Mouse (Mus musculus) limb, embryonic 13.5 days (tissue): ENCODE measurements around the gene Rab14. TPM values are rescaled to one million over a fixed set of nuclear protein-coding genes. Genes with fewer than 3 reads are reported as not detected.

ENCODE experiments used
- ATAC-seq: fragments of 200-750 bp; cut with Nextera tagmentation; 2 replicates; pipeline ENCODE4 v1.8.0; 2017; ENCODE audit warnings: low read depth, moderate number of reproducible peaks, moderate TSS enrichment; ENCODE audit not compliant: low FRiP score
- H3K27ac ChIP-seq: fragments of 300-500 bp; sonication (generic); 2 replicates; pipeline ENCODE4 v1.5.1; 2015; ENCODE audit warnings: inconsistent platforms, mild to moderate bottlenecking, moderate library complexity
- H3K27me3 ChIP-seq: fragments of 300-500 bp; sonication (generic); 2 replicates; pipeline ENCODE4 v1.6.1; 2015; ENCODE audit warnings: mild to moderate bottlenecking, inconsistent platforms
- H3K36me3 ChIP-seq: fragments of 300-500 bp; sonication (generic); 2 replicates; pipeline ENCODE4 v1.6.1; 2015; ENCODE audit warnings: inconsistent platforms, mild to moderate bottlenecking, moderate library complexity
- H3K4me1 ChIP-seq: fragments of 300-500 bp; sonication (generic); 2 replicates; pipeline ENCODE4 v1.6.1; 2015; ENCODE audit warnings: inconsistent platforms
- H3K4me2 ChIP-seq: fragments of 300-500 bp; sonication (generic); replicated peaks from 2 replicates; pipeline ENCODE4 v1.6.1; 2015; ENCODE audit warnings: inconsistent platforms, mild to moderate bottlenecking, moderate library complexity
- H3K4me3 ChIP-seq: fragments of 300-500 bp; sonication (generic); 2 replicates; pipeline ENCODE4 v1.5.1; 2015; ENCODE audit warnings: moderate library complexity, mild to moderate bottlenecking, inconsistent platforms
- H3K9ac ChIP-seq: fragments of 300-500 bp; sonication (generic); 2 replicates; pipeline ENCODE4 v1.6.1; 2015; ENCODE audit warnings: mild to moderate bottlenecking, inconsistent platforms
- H3K9me3 ChIP-seq: fragments of 300-500 bp; sonication (generic); 2 replicates; pipeline ENCODE4 v1.6.1; 2016; ENCODE audit warnings: inconsistent platforms
- WGBS: fragments of 180-500 bp; shearing (Covaris S2); methylation state at CpG from one replicate; pipeline ENCODE4 v1.1.7; 2015; 5-methylcytosine and 5-hydroxymethylcytosine counted together
- polyA plus RNA-seq: library from polyadenylated mRNA; unstranded; fragments of >200 nt; fragmentation: Nextera tagmentation; extraction: Ambion mirVana; gene quantifications from 2 replicates; pipeline ENCODE4 v1.2.1, GENCODE M21; 2015

Gene Rab14
- polyA plus RNA-seq, 1 experiment from 2014 or later = 353 TPM

DNA sequence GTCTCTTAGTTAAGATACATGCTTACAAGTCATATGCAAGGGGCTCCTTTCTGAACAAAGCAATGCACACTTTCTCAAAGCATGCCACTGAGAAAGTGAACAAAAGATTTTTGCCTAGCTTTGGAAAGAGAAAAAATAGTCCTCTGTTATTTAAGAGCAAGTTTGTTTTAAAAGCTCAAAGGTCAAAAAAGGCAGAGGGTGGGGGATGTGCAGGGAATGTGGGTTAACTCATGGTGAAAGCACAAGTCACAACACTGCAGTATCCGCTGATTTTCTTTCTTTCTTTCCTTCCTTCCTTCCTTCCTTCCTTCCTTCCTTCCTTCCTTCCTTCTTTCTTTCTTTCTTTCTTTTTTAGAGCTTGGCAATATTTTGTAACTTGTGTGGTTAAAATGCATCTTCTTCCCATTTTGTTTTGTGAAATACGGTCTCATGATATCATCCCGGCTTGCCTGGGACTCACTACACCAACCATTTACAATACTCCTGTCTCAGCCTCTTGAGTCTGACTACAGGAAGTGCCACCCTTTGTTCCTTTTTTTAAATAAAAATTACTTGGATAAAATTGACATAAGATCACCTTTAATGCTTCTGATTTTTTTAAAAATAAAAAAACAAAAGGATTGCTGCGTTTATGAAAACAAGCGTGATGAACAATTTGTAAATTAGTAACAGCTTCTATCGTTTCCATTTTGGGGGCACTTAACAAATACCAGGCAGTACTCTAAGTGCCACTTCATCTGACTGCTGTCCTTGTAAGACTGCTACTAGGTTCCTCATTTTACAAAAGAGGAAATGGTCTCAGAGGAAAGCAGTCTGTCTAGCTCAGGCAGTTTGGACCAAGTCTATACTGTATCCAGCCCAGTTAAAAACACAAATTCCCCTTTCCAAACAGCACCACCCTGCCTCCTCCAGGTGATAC, 5.0 kb downstream of the Rab14 start:
- Histone ChIP-seq H3K4me3 (no peak overlapping the region), H3K27me3 (no peaks in the 10 kb centered on the region), H3K27ac (no peak overlapping the region), H3K4me1 (peaks cover 19% of the 10 kb centered on the region), H3K9me3 (no peaks in the 10 kb centered on the region), H3K9ac (no peak overlapping the region), H3K36me3 (peaks cover 11% of the 10 kb centered on the region; the same call in 1 of the 2 replicates), H3K4me2 (no peak overlapping the region)
- WGBS = 83% methylated on average over 6 of the region's 6 CpGs
- no peak for ATAC-seq

DNA sequence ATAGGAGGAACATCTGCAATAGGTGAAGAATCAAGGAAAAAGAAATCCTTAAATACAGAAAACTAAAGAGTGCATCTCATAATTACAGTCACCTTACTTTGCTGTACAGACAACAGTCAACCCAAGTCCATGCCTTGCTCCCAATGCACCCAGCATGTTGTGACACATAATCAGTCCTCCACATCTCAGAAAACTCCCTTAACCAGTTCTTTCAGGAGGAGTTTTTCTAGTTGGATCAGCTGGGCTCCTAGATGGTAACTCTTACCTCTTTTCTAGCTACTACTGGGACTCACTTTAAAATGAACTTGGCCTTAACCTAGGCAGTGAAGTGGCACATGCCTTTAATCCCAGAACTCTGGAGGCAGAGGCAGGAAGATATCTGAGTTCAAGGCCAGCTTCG, 6.9 kb downstream of the Rab14 start:
- H3K4me3 ChIP-seq = no peak overlapping the region
- H3K27me3 ChIP-seq = no peaks in the 10 kb centered on the region
- peaks cover 27% of the 10 kb centered on the region for H3K36me3 ChIP-seq
- WGBS = 94% methylated on average over 1 of the region's 1 CpGs
- no peak overlapping the region for H3K4me2 ChIP-seq
- ATAC-seq = no peak
- H3K9ac ChIP-seq = no peak overlapping the region
- peaks cover 11% of the 10 kb centered on the region for H3K4me1 ChIP-seq
- no peak overlapping the region for H3K27ac ChIP-seq
- H3K9me3 ChIP-seq = no peaks in the 10 kb centered on the region

DNA sequence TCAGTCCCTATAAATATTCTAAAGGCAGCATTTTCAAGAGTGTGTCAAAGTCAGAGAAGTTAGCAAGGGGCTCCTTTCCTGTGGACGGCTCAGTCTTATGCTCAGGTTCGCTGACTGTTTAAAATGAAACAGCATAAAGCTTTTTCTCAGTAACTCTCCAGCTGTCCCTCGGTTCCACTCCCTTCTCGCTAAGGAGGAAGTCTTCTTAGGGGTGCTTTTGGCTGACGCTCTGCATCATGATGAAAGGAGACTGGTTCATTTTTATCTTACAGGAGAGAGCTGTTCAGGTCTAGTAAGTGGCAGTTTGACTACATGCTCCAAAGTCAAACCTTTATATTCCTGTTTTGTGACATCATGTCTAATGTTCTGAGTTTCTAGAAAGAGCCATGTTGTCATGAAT, 12.0 kb downstream of the Rab14 start:
- H3K4me2 ChIP-seq = no peak overlapping the region
- H3K27ac ChIP-seq = no peak overlapping the region
- ATAC-seq = no peak
- no peaks in the 10 kb centered on the region for H3K27me3 ChIP-seq
- H3K9ac ChIP-seq = no peak overlapping the region
- H3K4me3 ChIP-seq = no peak overlapping the region
- peaks cover 52% of the 10 kb centered on the region for H3K36me3 ChIP-seq
- WGBS = 85% methylated on average over 5 of the region's 5 CpGs
- H3K4me1 ChIP-seq = 0 out of 2 replicates have a peak, but pooled peaks cover under 1% of the 10 kb centered on the region
- no peaks in the 10 kb centered on the region for H3K9me3 ChIP-seq

DNA sequence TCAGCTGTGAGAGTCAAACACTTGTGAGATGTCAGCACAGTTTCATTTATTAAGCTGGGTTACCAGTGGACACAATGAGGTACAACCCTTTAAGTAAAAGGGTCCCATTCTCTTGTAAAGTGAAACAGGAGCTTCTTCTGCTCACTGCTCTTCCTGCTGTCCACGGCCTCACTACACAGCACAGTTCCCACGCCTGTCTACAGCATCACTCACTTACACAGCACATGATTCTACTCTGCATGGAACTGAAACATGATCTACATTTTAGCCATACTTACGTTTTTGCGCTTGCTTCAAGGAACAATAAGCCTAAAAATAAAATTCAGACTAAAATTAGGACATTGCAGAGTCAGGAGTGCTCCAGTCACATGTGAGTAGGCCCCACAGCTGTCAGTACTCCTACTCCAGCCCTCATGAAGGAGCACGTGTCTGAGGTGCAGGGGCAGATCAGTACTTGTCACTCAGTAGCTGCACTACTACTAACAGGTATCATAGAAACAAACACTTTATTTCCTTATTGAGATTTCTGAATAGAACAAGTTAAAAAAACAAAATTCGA, 17.7 kb downstream of the Rab14 start:
- Histone ChIP-seq H3K9ac (no peak overlapping the region), H3K4me2 (no peak overlapping the region), H3K4me3 (no peak overlapping the region), H3K27me3 (no peaks in the 10 kb centered on the region), H3K4me1 (no peaks in the 10 kb centered on the region), H3K27ac (no peak overlapping the region), H3K36me3 (peaks cover 68% of the 10 kb centered on the region), H3K9me3 (no peaks in the 10 kb centered on the region)
- ATAC-seq = peak; percentile 80
- 79% methylated on average over 6 of the region's 6 CpGs for WGBS

DNA sequence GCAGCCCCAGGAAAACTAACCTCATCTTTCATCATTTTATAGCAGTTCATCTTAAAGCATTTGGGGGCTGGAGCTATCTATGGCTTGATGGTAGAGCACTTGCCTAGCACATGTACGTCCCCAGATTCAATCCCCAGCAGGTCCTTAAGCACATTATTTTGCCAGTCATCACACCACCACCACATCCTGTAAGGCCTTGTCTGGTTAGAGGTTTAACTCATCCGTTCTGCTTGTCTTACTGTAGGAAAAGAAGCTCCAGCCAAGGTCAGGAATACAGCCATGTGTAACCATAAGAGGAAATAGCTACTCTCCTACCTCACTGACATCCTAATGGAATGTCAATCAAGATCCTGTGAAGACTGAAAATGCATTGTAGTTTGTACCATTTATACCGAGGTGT, 22.8 kb downstream of the Rab14 start:
- Histone ChIP-seq H3K4me2 (no peak overlapping the region), H3K27me3 (no peaks in the 10 kb centered on the region), H3K27ac (no peak overlapping the region), H3K4me3 (no peak overlapping the region), H3K36me3 (peaks cover 84% of the 10 kb centered on the region), H3K9me3 (no peaks in the 10 kb centered on the region), H3K4me1 (peaks cover 5% of the 10 kb centered on the region; the same call in 1 of the 2 replicates), H3K9ac (no peak overlapping the region)
- ATAC-seq = no peak
- WGBS = 86% methylated on average over 3 of the region's 3 CpGs

DNA sequence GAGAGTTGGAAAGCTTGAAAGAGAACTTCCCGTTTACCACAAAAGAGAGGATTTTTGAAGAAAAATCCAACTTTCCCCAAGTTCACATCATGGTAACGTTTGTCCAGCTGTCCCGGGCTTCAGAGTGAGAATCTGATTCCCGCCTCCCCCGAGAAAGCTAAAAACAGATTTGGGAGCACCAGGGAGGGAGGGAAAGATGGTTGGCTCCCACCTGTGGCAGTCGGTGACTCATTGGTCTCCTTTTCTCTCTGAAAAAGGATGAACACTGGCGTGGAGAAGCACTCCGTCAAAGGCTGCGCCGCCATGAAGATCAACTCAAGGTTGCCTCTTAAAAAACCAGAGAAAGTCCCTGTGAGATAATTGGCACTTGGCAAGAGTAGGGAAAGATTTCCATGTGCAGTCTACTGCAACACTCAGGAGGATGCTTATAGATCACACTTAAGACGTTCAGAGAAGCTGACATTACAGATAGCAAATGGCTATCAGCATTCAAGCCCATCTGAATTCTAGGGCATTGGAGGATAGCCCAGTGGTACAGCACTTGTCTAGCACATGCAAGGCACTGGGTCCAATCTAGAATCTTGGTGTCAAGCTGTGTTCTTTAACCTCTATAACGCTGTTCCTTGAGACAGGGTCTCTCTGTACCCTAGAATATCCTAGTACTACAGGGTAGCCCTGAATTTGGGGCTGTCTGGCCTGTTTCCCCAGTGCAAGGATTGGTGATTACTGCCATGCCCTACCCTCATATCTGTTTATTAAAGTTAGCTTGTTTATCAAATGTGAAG, 25.4 kb downstream of the Rab14 start:
- H3K27ac ChIP-seq = no peak overlapping the region
- no peak overlapping the region for H3K4me3 ChIP-seq
- no peak overlapping the region for H3K4me2 ChIP-seq
- no peak for ATAC-seq
- no peak overlapping the region for H3K9ac ChIP-seq
- H3K9me3 ChIP-seq = no peaks in the 10 kb centered on the region
- H3K36me3 ChIP-seq = peaks cover 88% of the 10 kb centered on the region
- WGBS = 93% methylated on average over 12 of the region's 12 CpGs
- H3K27me3 ChIP-seq = no peaks in the 10 kb centered on the region
- peaks cover 5% of the 10 kb centered on the region; the same call in 1 of the 2 replicates for H3K4me1 ChIP-seq

DNA sequence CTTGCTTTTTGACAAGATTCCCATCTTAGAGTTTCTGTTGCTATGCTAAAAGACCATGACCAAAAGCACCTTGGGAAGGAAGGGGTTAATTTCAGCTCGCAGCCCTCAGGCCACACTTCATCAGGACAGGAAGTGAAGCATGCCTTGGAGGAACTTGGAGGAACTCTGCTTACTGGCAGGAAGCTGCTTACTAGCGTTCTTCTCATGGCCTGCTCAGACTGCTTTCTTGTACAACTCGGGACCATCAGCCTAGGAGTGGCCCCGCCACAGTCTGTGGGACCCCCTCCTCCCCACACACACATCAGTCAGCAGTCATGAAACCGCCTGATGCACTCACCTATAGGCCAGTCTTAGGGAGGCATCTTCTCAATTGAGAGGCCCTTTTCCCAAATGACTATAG, 26.8 kb downstream of the Rab14 start:
- peaks cover 92% of the 10 kb centered on the region for H3K36me3 ChIP-seq
- H3K4me1 ChIP-seq = peaks cover 5% of the 10 kb centered on the region; the same call in 1 of the 2 replicates
- no peak overlapping the region for H3K4me3 ChIP-seq
- H3K4me2 ChIP-seq = no peak overlapping the region
- WGBS = 31% methylated on average over 5 of the region's 5 CpGs
- no peak for ATAC-seq
- no peak overlapping the region for H3K9ac ChIP-seq
- peak overlapping the region; percentile 22; the same call in 1 of the 2 replicates for H3K27ac ChIP-seq
- H3K9me3 ChIP-seq = no peaks in the 10 kb centered on the region
- H3K27me3 ChIP-seq = no peaks in the 10 kb centered on the region

DNA sequence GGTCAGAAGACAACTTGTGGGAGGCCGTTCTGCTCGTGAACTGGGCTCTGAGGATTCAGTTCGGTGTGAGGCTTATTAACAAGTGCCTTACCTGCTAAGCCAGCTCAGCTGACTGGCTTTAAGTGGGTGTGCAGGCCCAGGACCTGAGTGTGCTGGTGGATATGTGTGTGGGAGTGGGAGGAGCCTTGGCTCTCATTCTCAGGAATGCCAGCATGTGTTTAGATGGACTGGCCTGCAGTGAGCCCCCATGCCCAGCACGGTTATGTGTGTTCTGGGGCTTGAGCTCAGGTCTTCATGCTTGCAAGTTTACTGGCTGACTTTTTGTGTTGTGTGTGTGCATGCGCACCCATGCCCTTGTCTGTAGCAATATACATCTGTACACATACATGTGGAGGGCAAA, 27.3 kb downstream of the Rab14 start:
- Histone ChIP-seq H3K4me3 (no peak overlapping the region), H3K27me3 (no peaks in the 10 kb centered on the region), H3K9ac (no peak overlapping the region), H3K36me3 (peaks cover 94% of the 10 kb centered on the region), H3K4me2 (no peak overlapping the region), H3K4me1 (peaks cover 5% of the 10 kb centered on the region; the same call in 1 of the 2 replicates), H3K27ac (no peak overlapping the region), H3K9me3 (no peaks in the 10 kb centered on the region)
- WGBS = 90% methylated on average over 5 of the region's 5 CpGs
- no peak for ATAC-seq

DNA sequence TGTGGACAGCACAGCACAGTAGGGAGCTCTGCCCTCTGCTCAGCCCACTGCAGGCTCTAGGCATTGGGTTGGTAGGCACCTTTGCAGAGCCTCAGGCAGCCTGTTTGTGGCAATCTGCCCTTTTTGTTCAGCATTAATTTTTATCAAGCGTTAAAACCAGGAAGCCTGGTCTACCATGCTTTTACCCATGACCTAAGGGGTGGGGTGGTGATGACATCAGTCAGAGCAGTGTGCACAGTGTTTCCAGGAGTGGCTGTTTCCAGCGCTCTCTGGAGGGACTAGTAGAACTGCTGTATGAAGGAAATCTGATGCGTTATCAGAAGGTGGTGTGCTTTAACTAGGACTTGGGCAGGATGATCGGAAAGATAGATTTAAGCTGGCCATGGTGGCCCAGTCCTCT, 28.7 kb downstream of the Rab14 start:
- Histone ChIP-seq H3K27me3 (no peaks in the 10 kb centered on the region), H3K4me2 (no peak overlapping the region), H3K27ac (no peak overlapping the region), H3K36me3 (peaks cover 95% of the 10 kb centered on the region), H3K9ac (no peak overlapping the region), H3K4me3 (no peak overlapping the region), H3K4me1 (peaks cover 5% of the 10 kb centered on the region; the same call in 1 of the 2 replicates), H3K9me3 (no peaks in the 10 kb centered on the region)
- 89% methylated on average over 4 of the region's 4 CpGs for WGBS
- ATAC-seq = no peak

DNA sequence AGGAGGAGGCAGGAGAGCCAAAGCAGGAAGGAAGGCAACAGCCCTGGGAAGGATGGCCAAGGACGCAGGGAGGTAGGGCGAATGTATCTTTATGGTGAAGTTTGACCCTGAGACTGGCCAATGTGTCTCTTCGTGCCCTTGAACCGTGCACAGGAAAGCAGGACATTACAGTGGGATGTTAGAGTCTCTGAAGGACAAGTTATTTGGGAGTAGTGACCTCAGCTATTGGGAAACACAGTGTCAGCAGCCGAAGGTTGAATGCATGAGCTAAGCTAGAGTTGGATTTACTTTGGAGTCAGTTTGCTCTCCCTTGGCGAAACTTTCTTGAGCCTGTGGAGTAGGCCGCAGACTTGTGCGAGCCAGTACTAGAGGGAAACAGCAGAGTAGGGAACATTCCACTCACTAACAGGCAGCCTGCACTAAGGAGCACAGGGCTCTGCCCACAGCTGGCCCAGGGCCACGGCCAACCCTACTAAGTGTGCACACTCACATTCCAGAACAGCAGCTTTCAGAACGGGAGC, 29.5 kb downstream of the Rab14 start:
- Histone ChIP-seq H3K4me1 (peaks cover 5% of the 10 kb centered on the region; the same call in 1 of the 2 replicates), H3K4me2 (no peak overlapping the region), H3K9ac (no peak overlapping the region), H3K36me3 (peaks cover 93% of the 10 kb centered on the region), H3K27me3 (no peaks in the 10 kb centered on the region), H3K4me3 (no peak overlapping the region), H3K9me3 (no peaks in the 10 kb centered on the region), H3K27ac (no peak overlapping the region)
- 83% methylated on average over 10 of the region's 10 CpGs for WGBS
- ATAC-seq = no peak

DNA sequence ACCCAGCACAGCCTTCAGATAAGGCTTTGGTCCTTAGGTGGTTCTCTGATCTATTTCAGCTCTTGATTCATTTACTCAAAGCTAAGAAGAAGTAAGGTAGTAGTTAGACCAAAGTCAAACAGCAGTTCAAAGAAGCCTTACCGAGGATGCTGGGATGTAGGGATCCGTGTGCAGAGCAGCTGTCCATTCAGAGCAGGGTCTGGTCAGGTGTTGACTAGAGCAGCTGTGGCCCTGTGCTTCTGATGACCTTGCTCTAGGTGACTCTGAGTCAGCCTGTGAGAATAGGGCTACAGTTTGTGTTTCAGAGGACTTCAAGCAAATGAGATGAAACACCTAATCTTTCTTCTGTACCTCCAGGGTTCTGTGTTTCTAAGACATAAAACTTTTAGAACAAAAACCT, 31.5 kb downstream of the Rab14 start:
- Histone ChIP-seq H3K36me3 (peaks cover 88% of the 10 kb centered on the region), H3K9ac (no peak overlapping the region), H3K4me3 (no peak overlapping the region), H3K9me3 (no peaks in the 10 kb centered on the region), H3K27me3 (no peaks in the 10 kb centered on the region), H3K4me1 (peaks cover 5% of the 10 kb centered on the region; the same call in 1 of the 2 replicates), H3K4me2 (no peak overlapping the region), H3K27ac (no peak overlapping the region)
- ATAC-seq = no peak
- WGBS = 88% methylated on average over 2 of the region's 2 CpGs

DNA sequence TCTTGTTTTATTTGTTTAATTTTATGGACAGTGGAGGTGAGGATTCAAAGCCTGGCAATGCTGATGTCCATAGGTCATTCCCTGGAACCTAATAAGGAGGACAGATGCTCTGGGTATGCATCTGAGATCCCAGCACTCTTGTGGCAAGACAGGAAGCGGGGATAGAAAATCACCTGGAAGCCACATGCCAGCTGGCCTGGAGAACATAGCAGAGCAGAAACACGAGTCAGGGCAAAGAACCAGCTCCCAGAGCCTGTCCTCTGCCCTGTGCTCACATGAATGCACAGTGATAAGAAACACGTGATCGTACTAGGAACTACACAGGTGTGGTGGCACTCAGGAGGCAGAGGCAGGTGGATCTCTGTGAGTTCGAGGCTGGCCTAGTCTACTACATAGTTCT, 34.1 kb downstream of the Rab14 start:
- no peaks in the 10 kb centered on the region for H3K27me3 ChIP-seq
- H3K4me2 ChIP-seq = no peak overlapping the region
- no peak overlapping the region for H3K27ac ChIP-seq
- ATAC-seq = no peak
- H3K4me1 ChIP-seq = no peaks in the 10 kb centered on the region
- 88% methylated on average over 5 of the region's 5 CpGs for WGBS
- H3K9me3 ChIP-seq = no peaks in the 10 kb centered on the region
- H3K4me3 ChIP-seq = no peak overlapping the region
- no peak overlapping the region for H3K9ac ChIP-seq
- H3K36me3 ChIP-seq = peaks cover 88% of the 10 kb centered on the region
